Mouse (Mus musculus): ENCODE data around the gene Cplane1.
A peak's percentile ranks its signal among the peaks of the same experiment; 100 is the strongest.

- TF ChIP-seq MYC (IDR thresholded peaks at IDR 0.05; ENCODE audit: low read depth, low read length) (no peak), POLR2A (IDR thresholded peaks at IDR 0.05; ENCODE audit: control insufficient read depth in 1 of 2, insufficient read depth in 1 of 2, low read depth in 1 of 2, low read length in 2 of 2, poor library complexity in 1 of 2) (no peak), CTCF (IDR thresholded peaks at IDR 0.05 in 2 of 3, conservative IDR thresholded peaks at IDR 0.05 in 1 of 3; ENCODE audit: control insufficient read depth in 1 of 3, insufficient read depth in 1 of 3, low read depth in 2 of 3, low read length in 3 of 3, poor library complexity in 1 of 3, severe bottlenecking in 1 of 3) (peak in 2 of 3 experiments; percentile 20 to 28; a peak in 3 of 6 replicates), KAT2A (conservative IDR thresholded peaks at IDR 0.05; ENCODE audit: low read depth, low read length) (no peak)
Measured at GRCm38 (mm10) chr15:8129281-8129680, 39.6 kb upstream of the Cplane1 start.

Measured in MEL (cell line).